Mouse (Mus musculus) brown adipose tissue, adult 24 weeks (tissue): ENCODE measurements around the gene Mybbp1a. TPM values are rescaled to one million over a fixed set of nuclear protein-coding genes. Genes with fewer than 3 reads are reported as not detected.

Experiments
- H3K27ac ChIP-seq: fragments of 200-500 bp; replicated peaks from 2 replicates; pipeline ENCODE4 v1.5.1; 2012; ENCODE audit warnings: low read depth, mild to moderate bottlenecking, low read length
- H3K4me1 ChIP-seq: fragments of 200-500 bp; 2 replicates; pipeline ENCODE4 v1.6.1; 2012; ENCODE audit warnings: low read length, mixed read lengths; ENCODE audit not compliant: control insufficient read depth, insufficient read depth, insufficient read length
- H3K4me3 ChIP-seq: fragments of 200-500 bp; 2 replicates; pipeline ENCODE4 v1.5.1; 2012; ENCODE audit warnings: low read depth, mild to moderate bottlenecking, low read length, moderate library complexity; ENCODE audit not compliant: insufficient read depth
- polyA plus RNA-seq: library from polyadenylated mRNA; stranded (reverse); fragments of >200 nt; gene quantifications from 2 replicates; pipeline ENCODE4 v1.2.4, GENCODE M21; 2012; ENCODE audit not compliant: missing spikeins, insufficient read depth, insufficient read length

Gene Mybbp1a
- polyA plus RNA-seq, 1 experiment, result 23.2 TPM

DNA sequence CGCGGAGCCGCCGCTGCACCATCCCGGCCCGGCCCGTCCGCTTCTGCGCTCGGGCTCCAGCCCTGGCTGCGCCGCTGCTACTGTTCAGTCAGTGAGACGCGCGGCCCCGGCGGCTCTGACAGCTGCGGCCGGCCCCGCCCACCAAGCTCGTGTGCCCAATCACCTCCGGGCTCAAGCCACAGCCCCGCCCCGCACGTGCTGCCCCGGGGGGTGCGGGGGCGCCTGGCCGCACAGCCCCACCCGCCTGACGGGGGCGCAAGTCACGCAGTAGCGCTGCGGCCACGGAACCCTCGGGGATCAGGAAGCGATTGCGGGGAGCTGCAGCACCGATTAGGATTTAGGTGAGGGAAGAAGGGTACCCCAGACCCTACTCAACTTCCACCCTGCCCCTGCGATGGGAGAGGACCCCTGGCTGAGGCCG, 48.7 kb downstream of the Mybbp1a start, which contains the start of gene Spns2:
Spns2 (minus strand) TSS at position 24 of the 421 bp plus-strand sequence.
- Histone ChIP-seq H3K27ac (0 out of 2 replicates have a peak within 1 kb of the TSS, but pooled peaks have one; percentile 20), H3K4me1 (peaks cover 8% of the 10 kb centered on the region), H3K4me3 (peak within 1 kb of the TSS; percentile 69)

DNA sequence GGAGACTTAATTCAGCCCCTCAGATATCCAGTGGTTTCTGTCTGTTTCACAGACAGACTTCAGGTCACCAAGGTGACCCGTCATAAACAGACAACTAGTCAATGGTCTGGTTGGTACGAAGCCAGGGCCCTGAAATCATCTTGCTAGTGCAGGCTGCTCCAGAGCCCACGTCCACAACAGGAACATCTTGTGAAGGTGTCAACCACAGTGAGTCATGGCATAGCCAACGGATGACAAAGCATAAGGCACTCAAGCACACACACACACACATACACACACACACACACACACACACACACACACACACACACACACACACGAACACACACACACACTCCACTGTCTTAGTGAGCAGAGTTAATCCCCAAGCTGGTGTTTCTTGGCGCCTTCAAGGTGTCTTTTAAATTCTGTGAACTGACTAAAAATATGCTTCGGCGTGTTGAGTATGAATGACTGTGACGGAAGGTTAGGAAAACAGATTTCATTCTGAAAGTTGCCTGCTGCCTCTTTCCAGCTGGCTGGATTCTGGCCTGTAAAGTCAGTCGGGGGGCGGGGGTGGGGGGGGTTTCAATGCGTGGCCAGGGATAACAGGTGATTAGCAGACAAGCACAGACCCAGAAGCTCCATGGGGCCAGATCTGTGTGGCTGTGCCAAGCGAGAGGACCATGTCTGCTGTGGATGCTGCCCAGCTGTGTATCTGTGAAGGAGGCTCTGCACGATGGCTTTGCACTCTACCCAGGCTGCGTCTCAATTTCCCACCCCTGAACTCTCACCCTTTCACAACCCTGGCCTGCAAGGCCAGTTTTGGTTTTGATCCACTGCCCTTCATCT, 50.2 kb downstream of the Mybbp1a start:
- H3K4me3 ChIP-seq, result no peak overlapping the region
- no peak overlapping the region for H3K27ac ChIP-seq
- peaks cover 3% of the 10 kb centered on the region for H3K4me1 ChIP-seq

DNA sequence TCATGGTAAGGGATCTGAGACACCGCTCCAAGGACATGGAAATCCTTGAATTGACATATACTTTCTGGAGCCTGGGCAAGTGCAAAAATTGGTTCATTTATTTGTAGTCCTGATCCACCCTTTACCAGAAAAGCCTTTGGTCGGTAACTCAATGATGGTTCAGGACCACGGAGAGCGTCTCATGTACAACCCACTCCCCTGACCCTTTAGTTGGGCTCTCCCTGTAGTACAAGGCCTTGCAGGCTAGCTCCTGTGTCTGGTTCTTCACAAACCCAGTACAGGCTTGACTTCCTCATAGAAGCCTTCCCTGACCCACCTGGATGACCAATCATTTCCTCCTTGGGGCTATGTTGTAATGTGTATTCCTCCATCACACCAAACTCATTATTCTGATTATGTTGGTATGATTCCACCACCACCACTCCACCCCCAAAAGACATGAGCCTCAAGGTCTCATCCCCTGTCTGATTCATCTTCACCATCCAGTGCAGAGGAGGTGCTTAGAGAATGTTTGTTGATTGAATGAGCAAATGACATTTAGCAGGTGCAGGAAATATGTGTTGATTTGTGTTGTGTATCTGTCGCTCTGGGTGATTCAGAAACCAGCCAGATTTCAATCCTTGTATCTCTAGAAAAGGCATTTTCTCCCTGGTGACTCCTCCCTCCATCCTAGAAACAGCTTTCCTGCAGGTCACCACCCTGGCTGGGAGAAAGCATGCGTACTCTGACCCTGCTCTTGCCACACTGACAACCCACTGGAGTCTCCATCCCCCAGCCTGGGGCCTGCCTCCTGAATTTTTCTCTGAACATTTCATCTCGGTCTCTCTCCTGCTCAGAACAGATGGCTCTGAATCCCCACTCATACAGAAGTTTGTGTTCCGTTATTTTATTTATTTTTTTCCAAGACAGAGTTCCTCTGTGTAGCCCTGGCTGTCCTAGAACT, 53.2 kb downstream of the Mybbp1a start:
- Histone ChIP-seq H3K4me1 (no peaks in the 10 kb centered on the region), H3K27ac (no peak overlapping the region), H3K4me3 (no peak overlapping the region)

GRCm38 (mm10) chr11:72496066-72496465, 54.9 kb downstream of the Mybbp1a start:
- Histone ChIP-seq H3K4me1 (no peaks in the 10 kb centered on the region), H3K27ac (no peak overlapping the region), H3K4me3 (no peak overlapping the region)

DNA sequence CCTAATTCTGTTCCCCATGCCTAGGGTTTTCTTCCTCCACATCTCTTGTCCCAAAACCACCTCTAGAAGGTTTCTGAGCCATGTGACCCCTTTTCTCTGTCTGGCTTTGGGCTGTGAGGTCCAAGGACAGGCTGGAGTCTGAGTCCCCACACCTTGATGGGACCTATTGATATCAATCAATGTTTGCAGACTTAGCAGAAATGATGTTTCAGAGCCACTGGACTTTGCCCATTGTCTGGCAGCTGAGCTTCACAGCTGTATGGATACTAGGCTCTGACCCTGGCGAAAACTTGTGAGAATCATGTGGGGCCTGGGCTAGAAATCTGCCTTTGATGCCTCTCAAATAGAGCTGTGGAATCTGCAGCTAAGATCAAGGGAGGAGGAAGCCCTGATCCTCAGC, 55.6 kb downstream of the Mybbp1a start:
- no peak overlapping the region for H3K4me3 ChIP-seq
- H3K4me1 ChIP-seq, result no peaks in the 10 kb centered on the region
- no peak overlapping the region for H3K27ac ChIP-seq

- H3K27ac ChIP-seq, result no peak overlapping the region
- no peak overlapping the region for H3K4me3 ChIP-seq
- H3K4me1 ChIP-seq, result no peaks in the 10 kb centered on the region
Measured at GRCm38 (mm10) chr11:72497367-72497766, 56.2 kb downstream of the Mybbp1a start.

GRCm38 (mm10) chr11:72500139-72500538, 59.0 kb downstream of the Mybbp1a start:
- Histone ChIP-seq H3K4me1 (no peaks in the 10 kb centered on the region), H3K4me3 (no peak overlapping the region), H3K27ac (no peak overlapping the region)

Other genes starting within 250 kb of the Mybbp1a start
- gene Gm43951, start 234.5 kb upstream of the Mybbp1a start, polyA plus RNA-seq, result not detected in 2 replicates
- gene 4933427D14Rik, start 233.9 kb upstream of the Mybbp1a start, polyA plus RNA-seq, result 1.5 and 2.2 TPM in 2 replicates
- 114 and 144 TPM in 2 replicates for gene Txndc17, start 233.8 kb upstream of the Mybbp1a start, polyA plus RNA-seq
- 16.0 and 16.1 TPM in 2 replicates for gene Med31, start 225.8 kb upstream of the Mybbp1a start, polyA plus RNA-seq
- not detected in 2 replicates for gene Slc13a5, start 174.1 kb upstream of the Mybbp1a start, polyA plus RNA-seq
- 12.7 and 17.7 TPM in 2 replicates for gene Xaf1, start 139.7 kb upstream of the Mybbp1a start, polyA plus RNA-seq
- gene Fbxo39, start 126.9 kb upstream of the Mybbp1a start, polyA plus RNA-seq, result not detected in 2 replicates
- gene Tekt1, start 78.9 kb upstream of the Mybbp1a start, polyA plus RNA-seq, result not detected in 2 replicates
- gene Smtnl2, start 29.6 kb upstream of the Mybbp1a start, polyA plus RNA-seq, result 8.2 and 14.4 TPM in 2 replicates
- gene Ggt6, start 5.8 kb upstream of the Mybbp1a start, polyA plus RNA-seq, result 0.99 TPM in 1 of 2 replicates, not detected in the other
- gene Spns2, start 48.5 kb downstream of the Mybbp1a start, polyA plus RNA-seq, result 3.2 and 3.5 TPM in 2 replicates
- gene Spns3, start 109.2 kb downstream of the Mybbp1a start, polyA plus RNA-seq, result not detected in 2 replicates
- 22.8 and 29.9 TPM in 2 replicates for gene Ube2g1, start 165.9 kb downstream of the Mybbp1a start, polyA plus RNA-seq
- gene Ankfy1, start 248.7 kb downstream of the Mybbp1a start, polyA plus RNA-seq, result 8.8 and 9.6 TPM in 2 replicates